Mouse (Mus musculus) erythroblast, embryonic 14.5 days (primary cell): Measurements from ENCODE around the gene Psd4.

Experiments
- GATA1 ChIP-seq: IDR thresholded peaks from 2 replicates; pipeline ENCODE4 v1.6.1; 2012; ENCODE audit warnings: low read length, inconsistent platforms, mixed read lengths
- TAL1 ChIP-seq: IDR thresholded peaks from 3 replicates; pipeline ENCODE4 v1.6.1; 2012; ENCODE audit warnings: low read length, inconsistent platforms, mixed read lengths

- no peak for TF ChIP-seq GATA1
- TF ChIP-seq TAL1: no peak
Observed at GRCm38 (mm10) chr2:24383636-24384035, 16.3 kb downstream of the Psd4 start.
